Comparison of ENCODE assay signal across 34 mouse cellular contexts in the genomic region with DNA sequence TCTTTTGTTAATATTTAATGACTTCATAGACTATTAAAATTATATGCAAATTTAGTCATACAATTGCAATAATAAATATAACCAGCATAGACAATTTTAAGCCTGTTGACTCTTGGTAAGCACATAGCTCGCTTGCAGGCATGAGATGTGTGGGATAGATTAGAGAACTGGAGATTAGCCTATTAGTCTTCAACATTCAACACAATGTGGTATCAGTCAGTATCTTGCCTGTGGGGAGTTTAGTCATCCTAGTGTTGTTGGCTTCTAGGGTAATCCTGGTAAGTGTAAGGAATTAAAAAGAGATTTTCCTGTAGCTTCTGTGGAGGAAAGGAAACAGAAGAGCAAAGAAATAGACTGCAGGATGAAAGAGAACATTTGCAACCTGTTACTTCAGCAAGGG. TPM values are rescaled to one million over a fixed set of nuclear protein-coding genes. Genes with fewer than 3 reads are reported as not detected.
"Had no signal": no experiment of that assay in that cellular context is flagged by ENCODE, and none has a peak within 500 bp of the region (broad histone marks: within the 10 kb centered on the region; RNA-seq: fewer than 3 reads in every experiment).

No protein-coding gene starts in this region.

- ATAC-seq: hindbrain, embryonic 16.5 days; hindbrain, postnatal 0 days; inflammation-experienced regulatory T-cells, adult 6 months; intestine, embryonic 15.5 days; intestine, embryonic 16.5 days; intestine, postnatal 0 days had no signal

- H3K4me3 ChIP-seq: heart, embryonic 10.5 days; heart, embryonic 12.5 days; heart, embryonic 13.5 days; heart, embryonic 15.5 days; hindbrain, embryonic 10.5 days; hindbrain, embryonic 12.5 days; hindbrain, embryonic 13.5 days; hindbrain, embryonic 15.5 days; intestine, embryonic 15.5 days; kidney, embryonic 15.5 days; layer of hippocampus, adult 2 months had no signal

- H3K36me3 ChIP-seq: heart, embryonic 10.5 days; heart, embryonic 12.5 days; heart, embryonic 13.5 days; heart, embryonic 15.5 days; hindbrain, embryonic 12.5 days; hindbrain, embryonic 13.5 days; hindbrain, embryonic 15.5 days; intestine, embryonic 15.5 days; kidney, embryonic 15.5 days had no signal

- H3K4me1 ChIP-seq: heart, embryonic 10.5 days; heart, embryonic 12.5 days; heart, embryonic 15.5 days; hindbrain, embryonic 10.5 days; hindbrain, embryonic 12.5 days; hindbrain, embryonic 13.5 days; hindbrain, embryonic 15.5 days; intestine, embryonic 15.5 days had no signal

- H3K27me3 ChIP-seq: heart, embryonic 12.5 days; heart, embryonic 13.5 days; heart, embryonic 15.5 days; hindbrain, embryonic 12.5 days; hindbrain, embryonic 13.5 days; hindbrain, embryonic 15.5 days; intestine, embryonic 15.5 days; kidney, embryonic 15.5 days had no signal

- H3K9ac ChIP-seq: heart, embryonic 12.5 days; heart, embryonic 13.5 days; heart, embryonic 15.5 days; hindbrain, embryonic 12.5 days; hindbrain, embryonic 13.5 days; hindbrain, embryonic 14.5 days; hindbrain, embryonic 15.5 days; intestine, embryonic 15.5 days; kidney, embryonic 15.5 days had no signal

- H3K9me3 ChIP-seq: heart, embryonic 10.5 days; heart, embryonic 13.5 days; heart, embryonic 15.5 days; hindbrain, embryonic 12.5 days; hindbrain, embryonic 15.5 days; intestine, embryonic 15.5 days; kidney, embryonic 15.5 days had no signal

- H3K4me2 ChIP-seq: heart, embryonic 11.5 days; heart, embryonic 12.5 days; heart, embryonic 13.5 days; heart, embryonic 15.5 days; hindbrain, embryonic 12.5 days; hindbrain, embryonic 13.5 days; hindbrain, embryonic 14.5 days; hindbrain, embryonic 15.5 days; intestine, embryonic 15.5 days; kidney, embryonic 15.5 days had no signal

- H3K27ac ChIP-seq: heart, embryonic 10.5 days; heart, embryonic 13.5 days; heart, embryonic 15.5 days; hindbrain, embryonic 10.5 days; hindbrain, embryonic 12.5 days; hindbrain, embryonic 13.5 days; hindbrain, embryonic 14.5 days; hindbrain, embryonic 15.5 days; hindbrain, postnatal 0 days; intestine, embryonic 15.5 days; kidney, embryonic 15.5 days; kidney, postnatal 0 days; layer of hippocampus, adult 2 months had no signal

- DNase-seq: heart, postnatal 10 days; heart, postnatal 14 days; heart, postnatal 36 days; heart, postnatal 4 days; kidney, adult 11 months; kidney, adult 18-20 months; kidney, adult 8-10 months; kidney, adult 9 months; kidney, postnatal 10 days; kidney, postnatal 14 days; kidney, postnatal 25 days; kidney, postnatal 36 days; kidney, postnatal 4 days; layer of hippocampus, adult 9-11 months; layer of hippocampus, postnatal 36 days had no signal

RNA-seq across cellular contexts. Expression of gene Mylk, which starts 20.7 kb away (rescaled TPM):
- polyA plus RNA-seq: inflammation-experienced regulatory T-cells, adult 6 months had no signal
